Mouse (Mus musculus) CH12.LX (cell line): ENCODE data around the gene Pld2.

Experiments used
- CTCF ChIP-seq, 2 experiments: IDR thresholded peaks in 1 of 2; conservative IDR thresholded peaks in 1 of 2; 2 replicates each; pipeline ENCODE4 v1.5.1; 2011 to 2012; ENCODE audit warnings: low read depth in 2 of 2, low read length in 2 of 2, improper control_type of control experiment in 1 of 2, inconsistent platforms in 1 of 2, mild to moderate bottlenecking in 1 of 2, moderate library complexity in 1 of 2
- ETS1 ChIP-seq: conservative IDR thresholded peaks from 2 replicates; pipeline ENCODE4 v1.6.1; 2012; ENCODE audit warnings: low read depth, mild to moderate bottlenecking, inconsistent platforms, low read length, improper control_type of control experiment, moderate library complexity
- HCFC1 ChIP-seq: IDR thresholded peaks from 2 replicates; pipeline ENCODE4 v1.6.1; 2012; ENCODE audit warnings: low read depth, mild to moderate bottlenecking, inconsistent platforms, low read length, improper control_type of control experiment
- KAT2A ChIP-seq: IDR thresholded peaks from 2 replicates; pipeline ENCODE4 v1.6.1; 2012; ENCODE audit warnings: low read length, improper control_type of control experiment, inconsistent platforms; ENCODE audit not compliant: insufficient replicate concordance
- MAZ ChIP-seq: IDR thresholded peaks from 2 replicates; pipeline ENCODE4 v1.6.1; 2012; ENCODE audit warnings: low read depth, mild to moderate bottlenecking, inconsistent platforms, low read length, improper control_type of control experiment, moderate library complexity
- MYC ChIP-seq: IDR thresholded peaks from 2 replicates; pipeline ENCODE4 v1.6.1; 2011; ENCODE audit warnings: low read depth, mild to moderate bottlenecking, improper control_type of control experiment, low read length
- POLR2A ChIP-seq: IDR thresholded peaks from 2 replicates; pipeline ENCODE4 v1.6.1; 2011; ENCODE audit warnings: low read depth, mild to moderate bottlenecking, improper control_type of control experiment, low read length
- POLR2AphosphoS2 ChIP-seq: IDR thresholded peaks from 2 replicates; pipeline ENCODE4 v1.6.1; 2011; ENCODE audit warnings: low read depth, low read length, improper control_type of control experiment
- TCF12 ChIP-seq: IDR thresholded peaks from 2 replicates; pipeline ENCODE4 v1.6.1; 2014; ENCODE audit warnings: low read depth, mild to moderate bottlenecking, inconsistent platforms, low read length, improper control_type of control experiment
- ZNF384 ChIP-seq: IDR thresholded peaks from 2 replicates; pipeline ENCODE4 v1.6.1; 2012; ENCODE audit warnings: low read depth, low read length, improper control_type of control experiment, inconsistent platforms

GRCm38 (mm10) chr11:70596094-70596493, 56.2 kb downstream of the Pld2 start:
- TF ChIP-seq CTCF (conservative IDR thresholded peaks at IDR 0.05 in 1 of 2, IDR thresholded peaks at IDR 0.05 in 1 of 2; ENCODE audit: low read depth in 2 of 2, low read length in 2 of 2) = no peak
- TF ChIP-seq POLR2A = no peak; the same call in 1 of the 2 replicates
- no peak for TF ChIP-seq ETS1
- TF ChIP-seq MYC = no peak
- no peak for TF ChIP-seq KAT2A
- no peak; the same call in 1 of the 2 replicates for TF ChIP-seq HCFC1
- no peak for TF ChIP-seq MAZ
- TF ChIP-seq TCF12 = no peak
- no peak for TF ChIP-seq ZNF384
- no peak for TF ChIP-seq POLR2AphosphoS2
